Mouse (Mus musculus): ENCODE measurements at regions not wholly inside any gene's neighbourhood (a gene's known extent, or its start where the extent isn't known, plus 50 kb on each side); places are given as distances from the start of the nearest gene placed in this dataset.

DNA sequence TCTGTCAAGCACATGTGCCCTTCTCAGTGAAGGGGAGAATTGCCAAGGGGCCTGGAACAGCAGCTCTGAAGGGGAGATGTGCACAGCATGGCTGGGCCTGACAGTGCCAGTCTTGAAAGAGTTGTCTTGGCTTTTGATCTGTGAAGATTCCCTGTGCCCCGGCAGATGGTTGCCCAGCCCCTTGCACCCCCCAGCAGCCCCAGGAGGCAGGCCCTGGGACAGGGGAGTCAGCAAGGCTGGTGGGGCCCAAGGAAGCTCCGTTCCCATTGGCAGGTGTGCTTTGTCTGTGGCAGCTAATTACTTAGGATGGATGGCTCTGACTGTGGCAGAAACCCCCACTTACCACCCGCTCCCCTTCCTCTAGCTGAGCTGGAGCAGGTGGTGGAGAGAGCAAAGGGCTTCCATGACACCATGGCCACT, 58.6 kb downstream of the Tspan17 start:
- no peak for DNase-seq (ENCODE audit: low spot score)

DNA sequence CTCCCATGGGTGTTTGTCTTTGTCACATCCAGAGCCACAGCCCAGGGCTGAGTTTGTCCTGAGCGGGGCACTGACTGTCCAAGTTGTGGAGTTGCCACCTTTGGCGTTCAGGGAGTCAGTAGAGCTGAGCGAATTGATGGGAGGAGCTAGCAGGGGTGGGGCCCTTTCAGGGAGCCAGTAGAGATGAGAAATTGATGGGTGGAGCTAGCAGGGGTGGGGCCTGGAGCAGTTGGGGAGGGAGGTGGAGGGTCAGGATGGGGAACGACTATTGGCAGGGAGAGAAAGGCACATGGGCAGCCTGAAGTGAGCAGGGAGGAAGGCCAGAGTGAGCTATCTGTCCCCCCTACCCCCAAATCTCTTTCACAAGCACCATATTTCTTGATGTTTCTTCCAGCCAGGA, 62.0 kb downstream of the Tspan17 start:
- DNase-seq (ENCODE audit: low spot score): no peak

DNA sequence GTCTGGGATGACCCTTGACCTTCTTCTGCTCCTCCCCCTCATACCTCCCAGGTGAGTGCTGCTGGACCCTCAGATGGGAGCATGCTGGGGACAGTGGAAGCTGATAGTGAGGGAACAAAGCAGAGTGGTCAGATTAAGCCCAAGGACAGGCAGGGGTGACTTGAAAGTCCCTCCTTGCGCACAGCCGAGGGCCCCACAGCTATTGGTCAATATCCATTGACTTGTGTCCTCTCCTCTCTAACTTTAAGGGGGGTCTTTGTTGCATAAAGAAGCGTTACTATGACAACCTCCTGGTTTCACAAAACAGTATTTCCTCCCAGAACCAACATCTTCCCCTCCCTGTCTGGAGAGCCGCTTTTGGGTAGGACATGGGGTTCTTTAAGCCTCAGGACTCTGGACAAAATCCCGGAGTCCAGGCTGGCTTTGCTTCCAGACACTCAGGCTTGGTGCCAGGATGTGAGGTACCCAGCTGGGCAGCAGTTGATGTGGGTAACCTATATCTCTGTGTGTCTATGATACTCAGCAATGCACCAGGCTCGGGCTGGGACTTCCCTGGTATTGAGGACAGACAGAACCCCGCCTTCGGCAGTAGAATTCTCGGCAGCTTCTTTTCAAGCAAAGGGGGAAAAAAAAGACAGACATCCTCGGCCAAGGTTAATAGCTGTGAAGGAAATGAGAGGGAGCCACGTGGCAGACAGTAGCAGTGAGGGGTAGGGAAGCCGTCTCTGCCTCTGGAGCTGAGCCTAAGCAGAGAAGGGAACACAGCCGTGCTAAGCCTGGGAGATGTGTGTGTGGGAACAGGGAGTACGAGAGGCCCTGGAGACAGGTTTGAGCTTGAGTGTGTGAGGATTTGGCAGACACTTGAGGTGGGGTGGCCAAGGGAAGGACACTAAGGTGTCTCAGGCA, 66.4 kb downstream of the Tspan17 start:
- no peak for DNase-seq (ENCODE audit: low spot score)

DNA sequence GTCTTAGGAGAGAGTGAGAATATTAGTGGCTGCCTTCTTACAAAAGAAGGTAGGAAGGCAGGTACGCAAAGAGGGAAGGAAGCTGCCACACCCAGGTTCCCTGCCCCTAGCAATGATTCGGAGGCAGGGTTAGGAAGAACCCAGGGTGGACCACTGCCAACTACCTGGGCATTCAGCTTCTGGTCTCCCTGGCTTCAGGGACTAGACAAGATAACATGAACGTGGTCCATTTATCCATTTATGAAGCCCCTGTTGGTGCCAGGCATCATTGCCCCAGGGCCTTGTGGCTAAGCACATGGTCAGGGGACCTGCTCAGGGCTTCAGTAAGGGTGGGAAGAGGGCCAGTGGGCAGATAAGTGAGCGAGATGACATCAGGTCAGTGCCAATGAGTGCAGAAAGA, 73.8 kb downstream of the Tspan17 start:
- no peak for DNase-seq (ENCODE audit: low spot score)

DNA sequence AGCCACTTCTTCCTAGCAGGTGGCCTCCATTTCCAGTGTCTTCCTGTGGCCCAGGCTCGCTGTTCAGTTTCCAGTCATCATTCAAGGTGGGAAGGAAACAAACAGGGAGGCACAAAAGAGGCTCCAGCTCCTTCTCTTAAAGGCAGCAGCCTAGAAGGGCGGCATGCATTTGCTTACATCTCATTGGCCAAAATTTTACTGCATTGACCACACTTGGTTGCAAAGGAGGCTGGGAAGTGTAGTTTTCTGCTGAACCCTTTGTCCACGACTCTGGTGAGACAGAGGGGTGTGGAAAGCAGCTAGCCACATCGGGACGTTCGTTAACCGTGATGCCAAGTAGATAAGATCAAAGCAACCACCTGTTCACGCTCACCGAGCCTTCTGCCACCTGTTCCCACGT, 74.9 kb downstream of the Tspan17 start:
- DNase-seq (ENCODE audit: low spot score): no peak

DNA sequence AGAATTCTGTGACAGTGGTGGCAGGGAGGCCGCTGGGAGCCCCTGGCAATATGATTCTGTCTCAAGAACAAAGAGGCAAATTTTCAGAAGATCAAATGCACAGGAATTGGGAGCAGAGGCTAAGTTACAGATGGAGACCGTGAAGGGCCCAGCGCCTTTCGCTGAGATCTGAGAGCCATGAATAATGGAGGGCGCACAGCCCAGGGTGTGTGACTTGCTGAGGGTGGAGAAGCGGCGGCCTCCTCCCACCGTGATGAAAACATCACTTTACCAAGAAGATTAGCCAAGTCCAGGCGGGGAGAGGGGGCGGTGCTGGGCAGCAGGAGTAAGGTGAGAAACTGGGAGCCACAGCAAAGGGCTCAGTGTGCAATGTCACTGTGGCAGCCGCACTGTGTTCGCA, 77.2 kb upstream of the Unc5a start:
- no peak for DNase-seq (ENCODE audit: low spot score)

DNA sequence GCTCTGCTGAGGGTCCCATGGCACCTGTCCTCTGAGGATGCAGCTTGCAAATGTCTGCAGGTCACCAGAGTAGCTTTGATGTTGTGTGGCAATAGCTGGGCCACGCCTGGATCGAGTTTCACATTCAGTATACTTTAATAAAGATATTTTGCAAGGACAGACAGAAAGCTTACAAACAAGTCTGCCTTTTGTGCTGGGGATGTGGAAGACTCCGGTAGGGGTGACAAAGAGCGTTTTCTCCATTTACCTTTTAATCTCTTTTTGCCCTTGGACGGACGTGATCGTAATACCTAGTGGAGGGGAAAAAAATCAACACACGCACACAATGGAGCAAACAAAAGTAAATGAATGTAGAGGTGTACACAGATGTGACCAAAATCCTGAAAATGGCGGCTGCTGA, 75.3 kb upstream of the Unc5a start:
- DNase-seq (ENCODE audit: low spot score): no peak

DNA sequence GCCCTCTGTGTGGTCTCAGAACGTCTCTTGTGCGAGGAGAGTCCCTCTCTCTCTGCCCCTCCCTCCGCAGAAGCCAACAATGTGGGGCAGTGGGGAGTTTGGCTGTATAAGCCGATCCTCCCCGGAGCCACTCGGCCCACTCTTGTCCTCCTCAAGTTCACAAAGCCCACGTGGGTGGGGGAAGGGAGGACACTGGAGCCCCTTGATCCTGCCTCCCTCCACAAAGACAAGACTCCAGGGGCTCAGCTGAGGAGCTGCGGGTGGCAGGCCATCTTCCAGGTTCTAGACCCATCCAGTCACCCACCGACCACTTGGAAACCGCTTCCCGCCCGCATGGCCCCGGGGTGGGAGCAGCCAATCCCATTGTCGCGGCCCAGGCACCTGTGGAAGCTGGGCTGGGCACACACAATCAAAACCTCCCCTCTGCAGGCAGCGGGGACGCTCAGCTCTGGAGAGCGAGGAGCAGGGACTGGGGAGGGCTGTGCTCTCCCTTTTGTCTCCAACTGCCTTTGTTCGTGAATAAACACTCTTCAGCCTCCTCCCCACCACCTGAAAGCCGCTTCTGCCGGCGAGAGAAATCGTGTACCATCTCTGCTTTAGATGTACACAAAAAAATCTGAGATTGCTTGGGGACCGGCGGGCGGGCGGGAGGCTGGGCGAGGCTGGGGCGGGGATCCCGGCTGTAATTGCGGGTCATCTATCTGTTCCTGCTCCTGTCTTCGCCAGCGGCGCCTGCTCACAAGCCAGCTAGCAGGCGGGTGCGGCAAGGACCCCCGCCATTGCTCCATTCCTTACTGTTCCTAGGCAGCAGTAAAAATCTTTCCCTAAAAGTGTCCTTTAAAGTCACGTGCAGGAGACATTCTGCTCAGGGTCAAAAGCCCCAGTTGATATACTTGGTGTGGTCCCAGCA, 74.7 kb upstream of the Unc5a start:
- no peak for DNase-seq (ENCODE audit: low spot score)

DNA sequence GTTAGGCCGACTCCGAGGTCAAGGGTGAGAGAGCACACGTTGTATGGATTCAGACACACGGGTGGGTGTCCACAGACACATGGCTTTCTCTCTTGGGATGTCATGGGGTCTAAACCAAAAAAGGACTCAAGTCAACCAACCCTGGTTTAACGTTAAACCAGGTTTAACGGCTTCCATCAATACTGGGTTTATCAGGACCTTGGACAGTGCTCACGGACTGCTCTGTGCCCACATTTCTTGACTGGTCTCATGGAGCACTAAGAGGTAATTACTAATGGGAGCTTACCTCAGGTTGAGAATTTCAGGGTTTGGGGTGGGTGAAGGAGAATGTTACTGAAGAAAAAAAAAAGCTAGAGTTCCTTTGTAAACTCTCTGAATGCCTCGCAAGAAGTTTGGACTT, 72.7 kb upstream of the Unc5a start:
- peak; percentile 22 for DNase-seq (ENCODE audit: low spot score)

DNA sequence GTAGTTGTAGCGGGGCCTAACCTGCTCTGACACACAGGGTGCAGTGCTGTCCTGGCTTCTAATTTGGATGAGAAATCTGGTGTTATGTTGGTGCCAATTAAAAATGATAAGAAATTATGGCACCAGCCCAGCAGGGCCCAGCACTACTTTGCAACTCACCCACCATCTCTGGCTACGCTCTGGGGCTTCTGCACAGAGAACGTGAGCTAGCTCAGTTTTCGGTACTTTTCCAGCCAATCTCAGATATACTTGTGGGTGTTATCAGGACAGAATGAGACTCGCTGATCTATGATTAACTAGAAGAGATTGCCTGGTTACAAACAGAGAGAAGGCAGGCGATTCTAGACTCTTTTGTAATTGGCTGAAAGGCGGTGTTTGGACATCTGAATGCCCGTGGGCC, 71.6 kb upstream of the Unc5a start:
- DNase-seq (ENCODE audit: low spot score): no peak

DNA sequence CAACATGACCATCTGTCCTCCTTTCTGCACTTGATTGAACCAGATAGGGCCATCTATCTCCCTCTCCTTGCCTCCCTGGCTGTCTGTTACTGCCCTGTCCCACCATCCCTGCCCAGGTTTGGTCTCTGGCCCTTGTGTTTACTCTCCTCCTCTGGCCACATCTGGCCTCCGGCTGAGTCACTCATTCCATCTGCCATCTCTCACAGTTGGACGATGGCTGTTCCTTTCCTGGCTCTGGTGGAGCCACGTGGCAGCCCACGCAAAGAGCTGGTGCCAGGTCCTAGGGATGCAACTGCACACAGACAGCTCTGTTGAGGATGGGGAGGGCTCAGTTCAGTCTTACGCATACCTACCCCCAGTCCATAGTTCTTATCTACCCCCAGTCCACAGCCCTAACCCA, 69.9 kb upstream of the Unc5a start:
- no peak for DNase-seq (ENCODE audit: low spot score)

DNA sequence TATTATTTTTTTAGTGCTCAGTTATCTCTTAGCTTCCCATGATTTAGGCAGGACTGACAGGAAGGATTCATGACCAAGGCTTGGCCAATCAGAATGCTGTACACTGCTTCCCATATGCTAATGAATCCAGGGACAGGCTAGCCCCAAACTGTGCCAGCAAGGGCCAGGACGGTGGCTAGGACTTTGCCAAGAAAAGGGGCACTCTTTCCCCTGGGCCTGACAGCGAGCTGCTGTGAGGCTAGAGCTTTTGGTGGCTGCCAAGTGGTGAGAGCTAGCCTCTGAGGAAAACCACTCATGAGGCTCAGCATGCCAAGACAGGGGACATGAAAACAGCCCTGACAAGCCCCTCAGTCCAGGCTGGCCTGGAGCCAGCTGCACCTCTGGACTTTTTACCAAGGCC, 69.0 kb upstream of the Unc5a start:
- DNase-seq (ENCODE audit: low spot score): no peak

DNA sequence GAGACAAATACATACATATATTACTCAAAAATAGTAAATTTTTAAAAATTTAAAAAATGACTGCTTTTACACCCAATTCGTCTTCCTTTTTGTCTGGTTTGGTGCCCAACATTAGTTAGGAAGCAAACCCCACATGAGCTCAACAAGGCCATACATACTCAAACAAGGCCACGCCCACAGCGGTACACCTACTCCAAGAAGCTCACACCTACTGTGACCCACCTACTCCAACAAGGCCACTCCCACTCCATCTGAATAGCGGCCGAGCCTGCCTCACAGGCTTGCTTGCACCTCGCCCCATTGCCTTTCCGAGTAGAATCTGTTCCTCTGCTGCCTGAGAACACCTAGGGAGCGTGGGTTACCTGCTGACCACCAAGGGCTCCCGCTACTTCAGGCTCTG, 66.4 kb upstream of the Unc5a start:
- no peak for DNase-seq (ENCODE audit: low spot score)

DNA sequence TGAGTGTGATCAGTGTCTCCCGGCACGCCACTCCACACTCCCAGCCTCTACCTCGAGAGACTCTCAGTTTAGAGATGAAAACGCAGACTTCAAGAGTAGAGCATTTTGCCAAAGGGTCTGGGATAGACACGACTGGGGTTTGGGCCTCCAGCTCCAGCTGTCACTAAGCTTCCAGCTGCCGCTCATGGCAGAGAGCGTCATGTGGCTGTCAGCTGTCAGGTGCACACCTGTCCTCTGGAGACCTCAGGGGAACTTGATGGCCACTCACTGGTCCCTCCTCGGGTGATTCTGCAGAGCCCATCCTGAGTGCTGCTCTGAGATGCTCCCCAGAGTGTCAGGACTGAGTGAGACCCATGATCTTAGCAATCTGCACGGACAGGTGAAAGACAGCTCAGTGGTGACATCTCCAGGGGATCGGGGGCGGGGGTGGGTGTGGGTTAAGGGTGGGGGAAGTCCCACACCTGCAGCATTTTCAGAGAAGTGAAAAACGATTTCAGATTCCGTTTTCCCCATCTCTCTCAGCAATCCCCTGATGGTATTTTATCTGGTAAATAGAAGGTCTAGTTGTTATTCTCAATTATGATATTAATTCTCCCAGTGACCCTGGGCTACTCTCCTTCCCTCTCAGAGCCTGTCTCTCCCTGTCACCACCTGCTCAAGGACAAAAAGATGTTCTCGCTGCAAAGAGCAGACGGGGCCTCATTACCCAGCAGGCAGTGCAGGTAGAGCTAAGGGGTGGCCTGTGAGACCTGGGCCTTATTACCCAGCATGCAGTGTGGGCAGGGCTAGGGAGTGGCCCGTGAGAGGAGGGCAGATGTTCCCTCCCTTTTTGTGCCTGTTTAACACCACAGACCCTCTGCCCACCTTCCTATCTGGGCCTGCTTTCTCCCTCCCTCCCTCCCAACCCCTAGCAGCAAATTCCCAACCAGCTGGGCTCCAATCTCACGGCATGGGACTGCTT, 65.2 kb upstream of the Unc5a start:
- DNase-seq (ENCODE audit: low spot score): no peak

DNA sequence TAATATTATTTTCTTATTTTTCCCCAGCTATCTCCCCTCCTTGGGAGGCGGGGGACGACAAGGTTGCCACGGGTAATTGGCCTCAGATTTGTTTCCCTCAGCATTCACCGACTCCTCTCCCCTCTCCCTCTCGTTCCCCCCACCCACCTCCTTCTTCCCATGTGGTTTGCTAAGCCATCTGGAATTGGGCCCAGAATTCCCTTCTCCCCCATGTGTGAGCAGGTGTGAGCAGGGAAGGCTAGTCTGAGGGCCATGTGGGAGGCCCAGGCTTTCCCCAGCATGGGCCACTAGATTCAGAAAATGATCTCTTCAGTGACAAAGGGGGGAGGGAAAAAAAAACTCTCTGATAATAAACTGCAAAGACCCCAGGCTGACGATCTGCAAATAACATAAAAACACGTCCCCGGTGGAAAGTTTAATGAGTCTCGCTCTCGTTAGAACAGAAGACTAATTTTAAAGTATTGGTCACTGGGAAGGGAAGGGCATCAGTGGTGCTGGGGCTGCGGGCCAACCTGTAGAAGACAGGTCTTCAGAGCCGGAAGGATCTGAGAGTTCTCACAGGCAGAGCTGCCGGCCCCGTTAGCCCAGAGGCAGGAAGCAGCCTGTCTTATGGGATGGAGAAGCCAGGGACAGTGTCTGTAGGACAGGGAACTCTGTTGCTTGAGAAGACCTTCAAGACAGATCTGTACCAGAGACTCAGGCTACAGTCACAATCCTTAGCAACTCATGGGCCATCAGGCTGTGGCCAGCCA, 64.3 kb upstream of the Unc5a start:
- peak; percentile 7 for DNase-seq (ENCODE audit: low spot score)

DNA sequence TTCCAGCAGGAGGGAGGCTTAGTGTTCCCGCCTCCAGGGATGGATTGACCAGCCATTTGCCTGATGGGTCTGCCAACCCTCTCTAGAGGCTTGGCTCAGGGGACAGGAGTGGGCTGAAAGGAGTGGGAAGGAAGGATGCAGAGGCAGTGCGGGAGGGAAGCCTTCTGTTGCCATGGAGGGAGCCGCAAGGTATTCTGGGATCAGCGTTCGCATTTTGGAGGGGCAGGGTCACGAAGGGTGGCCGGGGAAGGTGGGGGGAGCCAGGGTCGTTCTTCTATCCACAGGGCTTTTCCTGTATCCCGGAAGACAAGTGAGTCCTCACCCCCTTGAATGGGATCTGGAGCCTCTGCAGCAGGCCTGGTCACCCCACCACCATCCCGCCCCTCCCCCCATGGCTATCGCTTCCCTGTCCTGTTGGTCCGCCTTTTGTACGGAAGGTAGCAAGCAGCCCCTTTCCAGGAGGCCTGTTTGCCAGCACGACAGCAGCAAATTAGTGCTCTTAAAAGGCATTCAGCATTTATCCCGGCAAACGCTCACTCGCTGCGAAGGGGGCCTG, 61.8 kb upstream of the Unc5a start:
- DNase-seq (ENCODE audit: low spot score): no peak

DNA sequence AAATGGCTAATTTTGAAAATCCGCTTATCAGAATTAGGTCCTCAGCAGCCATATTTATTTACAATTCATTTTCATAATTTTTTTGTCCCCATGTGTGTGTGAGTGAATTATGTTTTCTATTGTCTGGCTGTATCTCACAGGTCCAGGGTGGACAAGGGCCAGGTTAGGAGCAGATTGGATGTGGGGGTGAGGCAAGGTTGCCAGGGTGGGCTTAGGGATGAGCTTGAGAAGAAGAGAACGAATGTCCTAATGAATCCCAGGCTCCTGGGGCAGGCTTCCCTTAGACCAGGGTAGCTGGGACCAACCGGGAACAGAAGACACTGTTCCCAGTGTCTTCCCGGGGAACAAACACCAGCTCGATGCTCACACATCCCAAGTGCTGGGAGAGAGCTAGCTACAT, 61.2 kb upstream of the Unc5a start:
- DNase-seq (ENCODE audit: low spot score): no peak

DNA sequence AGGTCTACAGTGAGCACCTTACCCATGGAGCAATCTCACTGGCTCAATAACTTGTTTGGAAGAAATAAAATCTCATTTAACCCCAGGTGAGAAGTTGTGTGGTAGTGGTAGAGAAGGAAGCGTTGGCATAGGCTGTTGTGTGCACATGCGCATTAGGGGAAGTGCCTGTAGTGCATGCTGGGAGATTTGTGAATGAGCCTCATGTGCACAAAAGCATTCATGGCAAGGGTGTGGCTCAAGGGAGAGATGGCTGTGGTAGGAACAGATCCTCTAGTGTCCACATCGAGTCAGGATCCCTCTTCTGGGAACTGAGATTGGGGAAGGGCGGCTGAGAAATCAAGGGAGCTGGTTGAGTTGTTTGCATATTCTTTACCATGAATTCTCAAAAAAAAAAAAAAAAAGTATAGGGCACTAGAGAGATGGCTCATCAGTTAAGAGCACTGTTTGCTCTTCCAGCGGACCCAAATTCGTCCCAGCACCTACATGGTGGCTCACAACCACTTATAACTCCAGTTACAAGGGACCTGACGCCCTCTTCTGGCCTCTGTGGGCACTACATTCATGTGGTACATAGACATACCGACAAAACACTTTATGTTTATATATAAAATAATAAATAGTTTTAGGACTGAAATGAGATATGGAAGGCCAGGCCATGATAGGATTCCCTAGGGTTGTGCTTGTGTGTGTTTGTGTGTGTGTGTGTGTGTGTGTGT, 59.4 kb upstream of the Unc5a start:
- DNase-seq (ENCODE audit: low spot score): no peak

DNA sequence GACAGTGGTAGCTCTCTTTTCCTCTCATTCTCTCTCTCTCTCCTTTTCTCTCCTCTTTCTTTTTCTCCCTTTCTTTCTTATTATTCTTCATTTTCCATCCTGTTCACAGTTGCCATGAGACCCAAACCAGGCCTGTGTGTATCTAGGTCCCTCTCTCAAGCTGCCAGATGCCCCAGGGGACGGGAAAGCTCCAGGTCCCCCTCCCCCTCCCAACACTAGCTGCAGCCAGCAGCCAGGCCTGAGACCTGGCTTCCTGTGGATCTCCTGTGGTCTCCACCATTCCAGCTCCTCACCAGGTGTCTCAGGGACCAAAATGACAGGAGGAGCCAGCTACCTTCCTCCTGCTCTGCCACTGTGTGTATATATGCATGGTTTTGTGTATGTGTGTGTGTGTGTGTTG, 56.6 kb upstream of the Unc5a start:
- DNase-seq (ENCODE audit: low spot score): no peak

DNA sequence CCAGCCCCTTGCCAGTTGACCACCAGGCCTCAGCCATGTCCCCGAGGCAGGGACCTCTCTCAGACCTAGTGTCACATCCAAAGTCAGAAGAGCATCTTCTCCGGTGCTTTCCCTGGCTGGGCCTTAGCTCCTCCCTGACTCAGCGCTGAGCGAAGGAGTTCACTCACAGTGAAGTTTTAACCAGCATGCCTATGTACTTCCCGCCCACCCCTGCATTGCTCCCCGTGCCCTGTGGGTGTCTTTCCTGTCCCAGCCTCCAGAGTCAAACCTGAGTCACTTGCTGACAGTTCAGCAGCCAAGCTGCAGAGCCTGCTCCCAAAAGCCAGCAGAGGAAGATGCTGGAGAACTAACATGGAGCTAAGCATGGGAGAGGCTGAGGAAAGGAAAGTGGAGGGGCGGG, 55.6 kb upstream of the Unc5a start:
- DNase-seq (ENCODE audit: low spot score): no peak

All from ovary, postnatal 14 days (tissue).